Mouse (Mus musculus): ENCODE results near the gene Akap11.

The Akap11 gene

GRCm38 (mm10) chr14:78528461-78529425, 7.9 kb downstream of the Akap11 start:
- DNase-seq (ENCODE audit: low spot score in 2 of 2) = no peak

DNA sequence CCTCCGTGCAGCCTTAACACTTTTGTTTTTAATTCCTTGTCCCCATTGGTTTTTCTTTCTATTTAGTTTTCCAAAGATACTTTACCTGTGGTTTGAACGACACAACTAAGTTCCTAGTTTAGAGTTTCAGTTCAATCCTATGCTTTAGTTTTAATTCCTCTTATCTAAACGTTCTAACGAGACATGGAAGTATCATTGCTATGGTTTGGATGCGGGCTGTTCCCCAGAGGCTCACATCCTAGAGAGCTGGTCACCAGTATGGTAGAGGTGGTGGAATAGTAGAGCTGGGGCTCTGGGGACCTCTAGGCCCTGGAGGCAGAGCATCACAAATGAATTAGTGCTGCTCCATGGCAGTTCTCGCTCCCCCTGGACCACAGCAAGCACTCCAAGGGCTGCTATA, 9.7 kb downstream of the Akap11 start:
- no peak for DNase-seq (ENCODE audit: low spot score in 2 of 2)

DNA sequence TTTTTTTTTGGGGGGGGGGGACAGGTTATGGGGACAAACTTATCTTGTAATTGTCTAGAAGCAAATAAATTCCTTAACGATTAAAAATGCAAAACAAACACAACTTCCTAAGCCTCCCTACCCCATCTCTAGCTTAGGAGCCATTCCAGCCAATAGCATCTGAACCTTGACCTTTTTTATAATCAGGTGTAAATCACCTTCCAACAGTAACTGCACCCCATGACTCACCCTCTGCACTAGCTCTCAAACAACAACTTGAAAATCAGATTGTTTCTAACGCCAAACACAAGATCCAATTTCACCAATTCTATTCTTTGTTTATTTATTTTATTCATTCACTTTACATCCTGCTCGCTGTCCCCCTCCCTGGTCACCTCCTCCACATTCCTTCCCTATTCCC, 10.1 kb downstream of the Akap11 start:
- DNase-seq (ENCODE audit: low spot score in 2 of 2) = no peak

DNA sequence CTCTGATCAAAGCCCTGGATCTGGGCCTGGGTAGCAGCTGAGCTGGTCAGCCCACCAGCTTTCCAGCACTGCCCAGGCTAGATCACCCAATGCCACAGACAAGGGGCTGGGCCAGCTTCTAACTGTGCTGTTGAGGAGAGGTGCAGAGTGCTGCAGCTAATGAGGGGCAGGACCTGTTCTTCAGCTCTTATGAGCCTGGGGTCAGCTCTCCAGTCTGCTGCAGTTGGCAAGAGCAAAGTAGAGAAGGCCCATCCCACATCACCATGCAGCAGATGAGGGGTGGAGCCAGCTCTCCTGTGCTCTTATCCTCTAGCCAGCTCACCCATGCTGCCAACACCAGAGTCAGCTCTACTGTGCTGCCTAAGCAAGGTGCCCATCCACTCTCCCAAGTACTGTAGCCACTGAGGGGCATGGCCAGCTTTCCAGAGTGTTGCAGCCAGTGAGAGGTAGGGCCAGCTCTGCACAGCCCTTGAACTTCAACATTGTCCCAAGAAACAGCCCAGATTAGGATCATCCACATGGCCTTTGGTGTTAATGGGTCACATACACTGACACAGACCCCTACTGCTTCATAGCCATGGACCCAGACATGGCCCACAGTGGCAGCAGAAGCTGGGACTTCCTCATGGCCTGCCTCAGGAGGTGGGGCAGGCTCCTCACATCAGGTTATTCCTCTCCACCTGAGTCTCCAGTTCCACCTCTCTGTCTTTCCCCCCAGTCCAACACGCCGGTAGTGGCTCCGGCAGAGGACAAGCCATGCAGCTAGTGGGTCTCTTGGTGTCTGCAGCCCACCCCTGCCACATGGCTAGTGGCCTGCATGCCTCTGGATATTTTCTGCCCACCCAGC, 10.8 kb downstream of the Akap11 start:
- no peak for DNase-seq (ENCODE audit: low spot score in 2 of 2)

GRCm38 (mm10) chr14:78525059-78525458, 11.5 kb downstream of the Akap11 start:
- no peak for DNase-seq (ENCODE audit: low spot score in 2 of 2)

- no peak for DNase-seq (ENCODE audit: low spot score in 2 of 2)
These were observed 25.9 kb downstream of the Akap11 start for GRCm38 (mm10) chr14:78510713-78511112.

DNA sequence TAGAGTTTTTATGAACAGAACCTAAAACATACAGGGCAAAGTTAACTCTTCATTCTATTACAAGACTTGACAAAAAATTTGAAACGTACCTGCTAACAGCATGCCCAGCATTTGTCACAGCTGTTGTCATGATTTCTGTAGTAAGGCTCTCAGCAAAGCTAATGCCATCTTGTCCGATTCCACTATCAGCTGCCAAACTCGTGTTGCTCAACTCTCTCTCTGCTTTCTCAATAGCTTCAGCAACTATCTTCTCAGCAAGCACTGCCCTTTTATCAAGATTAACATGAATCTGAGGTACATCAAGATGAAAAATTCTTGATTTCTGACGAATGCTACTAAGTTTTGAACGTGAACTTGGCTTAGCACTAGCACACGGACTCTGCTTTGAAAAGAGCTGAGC, 26.8 kb downstream of the Akap11 start:
- DNase-seq (ENCODE audit: low spot score in 2 of 2) = no peak

DNA sequence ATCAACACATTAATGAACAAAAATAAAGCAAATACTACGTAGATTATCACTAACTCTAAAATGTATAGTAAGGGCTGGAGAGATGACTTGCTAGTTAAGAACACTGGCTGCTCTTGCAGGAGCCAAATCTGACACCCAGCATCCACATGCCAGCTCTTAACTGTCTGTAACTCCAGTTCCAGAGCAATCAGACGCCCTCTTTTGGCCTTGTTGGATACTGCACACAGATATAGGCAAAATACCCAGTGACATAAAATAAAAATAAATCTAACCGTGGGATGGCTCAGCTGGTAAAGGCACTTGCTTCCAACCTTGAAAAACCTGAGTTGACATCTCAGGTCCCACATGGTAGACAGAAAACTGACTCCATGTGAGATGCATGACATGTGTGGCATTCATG, 36.0 kb downstream of the Akap11 start:
- DNase-seq (ENCODE audit: low spot score in 2 of 2) = no peak

- DNase-seq (ENCODE audit: low spot score in 2 of 2) = no peak
These were observed 39.9 kb downstream of the Akap11 start for GRCm38 (mm10) chr14:78496691-78497090.

GRCm38 (mm10) chr14:78495241-78495640, 41.4 kb downstream of the Akap11 start:
- no peak for DNase-seq (ENCODE audit: low spot score in 2 of 2)

DNA sequence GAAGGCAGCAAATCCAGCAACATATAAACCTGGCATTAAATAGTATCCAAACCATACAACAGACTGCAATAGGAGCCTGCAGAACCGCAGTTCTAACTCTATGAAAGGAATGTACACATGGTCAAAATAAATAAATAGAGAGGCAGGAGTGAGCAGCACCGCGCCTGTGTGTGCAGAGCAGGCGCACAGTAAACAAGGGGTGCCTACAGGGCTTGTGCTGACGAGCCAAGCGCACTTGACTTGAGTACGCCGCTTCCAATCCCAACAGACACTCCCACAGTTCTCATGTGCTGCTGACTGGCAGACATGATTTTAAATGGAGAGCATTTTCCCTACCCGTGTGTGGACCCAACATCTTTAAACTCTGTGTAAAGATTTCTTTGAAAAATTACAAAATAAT, 44.0 kb downstream of the Akap11 start:
- DNase-seq (ENCODE audit: low spot score in 2 of 2) = peak in 1 of 2 experiments; percentile 16

- DNase-seq (ENCODE audit: low spot score in 2 of 2) = peak; percentile 43 to 71
These were observed 45.2 kb downstream of the Akap11 start for GRCm38 (mm10) chr14:78491432-78491831.

- peak; percentile 84 to 86 for DNase-seq (ENCODE audit: low spot score in 2 of 2)
These were observed 54.0 kb downstream of the Akap11 start for GRCm38 (mm10) chr14:78482385-78483231.

- DNase-seq (ENCODE audit: low spot score in 2 of 2) = no peak
These were observed 62.5 kb downstream of the Akap11 start for GRCm38 (mm10) chr14:78474058-78474457.

DNA sequence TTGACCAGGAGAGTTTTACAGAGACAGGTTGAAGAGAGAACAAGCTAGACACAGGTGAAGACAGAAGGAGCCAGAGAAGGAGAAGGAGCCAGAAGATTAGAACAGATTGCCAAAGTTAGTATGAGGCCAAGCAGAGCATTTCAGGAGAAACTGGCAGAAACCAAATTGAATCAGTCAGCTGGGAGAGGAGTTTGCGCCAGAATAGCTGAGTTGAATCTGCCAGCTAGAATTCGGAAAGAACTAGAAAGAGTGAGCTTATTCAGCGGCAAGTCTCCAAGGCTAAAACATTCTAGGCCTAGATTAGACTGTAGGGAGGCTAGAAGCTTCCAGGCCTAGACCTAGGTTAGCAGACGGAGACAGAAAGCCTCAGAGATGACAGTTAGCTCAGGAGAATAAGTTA, 65.9 kb downstream of the Akap11 start:
- peak in 1 of 2 experiments; percentile 38 for DNase-seq (ENCODE audit: low spot score in 2 of 2)

- DNase-seq (ENCODE audit: low spot score in 2 of 2) = no peak
These were observed 67.6 kb downstream of the Akap11 start for GRCm38 (mm10) chr14:78468991-78469390.

- DNase-seq (ENCODE audit: low spot score in 2 of 2) = no peak
These were observed 68.6 kb downstream of the Akap11 start for GRCm38 (mm10) chr14:78467994-78468393.

- no peak for DNase-seq (ENCODE audit: low spot score in 2 of 2)
These were observed 72.3 kb downstream of the Akap11 start for GRCm38 (mm10) chr14:78464353-78464752.

DNA sequence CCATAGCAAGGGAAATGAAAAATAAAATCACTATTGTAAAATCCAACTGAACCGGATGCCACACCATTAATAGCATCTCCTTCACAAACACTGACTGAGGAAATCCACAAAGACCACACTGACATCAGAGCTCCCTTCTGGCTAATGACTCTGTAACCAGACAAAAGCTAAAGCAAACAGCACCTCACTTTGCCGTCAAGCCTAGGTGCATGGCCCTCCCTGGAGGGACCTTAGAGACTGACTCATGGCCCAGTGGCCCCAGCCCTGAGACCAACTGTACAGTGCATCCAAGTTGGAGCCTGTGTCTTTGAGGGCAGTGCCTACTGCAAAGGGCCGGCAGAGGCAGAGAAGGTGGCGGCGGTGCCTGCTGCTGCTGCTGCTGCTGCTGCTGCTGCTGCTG, 77.5 kb downstream of the Akap11 start:
- no peak for DNase-seq (ENCODE audit: low spot score in 2 of 2)

- DNase-seq (ENCODE audit: low spot score in 2 of 2) = no peak
These were observed 77.9 kb downstream of the Akap11 start for GRCm38 (mm10) chr14:78458705-78459104.

DNA sequence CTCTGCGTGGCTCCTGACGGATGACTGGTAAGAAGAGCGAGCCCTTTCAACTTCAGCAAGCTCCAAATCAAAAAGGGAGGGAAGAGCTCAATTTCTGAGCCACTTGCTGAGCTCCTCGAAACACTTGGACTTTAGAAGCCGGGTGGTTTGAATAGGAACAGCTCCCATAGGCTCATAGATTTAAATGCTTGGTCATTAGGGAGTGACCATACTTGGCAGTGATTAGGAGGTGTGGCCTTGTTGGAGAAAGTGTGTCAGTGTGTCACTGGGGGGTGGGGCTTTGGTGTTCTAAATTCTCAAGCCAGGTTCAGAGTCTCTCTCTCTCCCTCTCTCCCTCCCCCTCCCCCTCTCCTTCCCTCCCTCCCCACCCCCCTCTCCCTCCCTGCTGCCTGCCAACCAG, 81.6 kb downstream of the Akap11 start:
- DNase-seq (ENCODE audit: low spot score in 2 of 2) = no peak
